Mouse (Mus musculus) embryo, embryonic 11.5 days (tissue): Measurements from ENCODE around the gene Slc38a5.

ENCODE experiments used
- DNase-seq: peaks from one replicate; pipeline ENCODE4 v3.0.0-alpha.2; 2012; ENCODE audit warnings: low read depth, low spot score

Slc38a5 gene

GRCm38 (mm10) chrX:8271083-8271820 is at the start of gene Slc38a5:
TSS of gene Slc38a5 (plus strand) at chrX:8271133.
- no peak for DNase-seq

GRCm38 (mm10) chrX:8222296-8222677 is 48.6 kb upstream of the Slc38a5 start:
- DNase-seq = no peak

GRCm38 (mm10) chrX:8222678-8223421 is 48.1 kb upstream of the Slc38a5 start:
- DNase-seq = no peak

GRCm38 (mm10) chrX:8223473-8223872 is 47.5 kb upstream of the Slc38a5 start:
- no peak for DNase-seq

- DNase-seq = no peak
Observed at GRCm38 (mm10) chrX:8230272-8230671, 40.7 kb upstream of the Slc38a5 start.

GRCm38 (mm10) chrX:8233602-8234001 is 37.3 kb upstream of the Slc38a5 start:
- DNase-seq = no peak

GRCm38 (mm10) chrX:8236704-8237103 is 34.2 kb upstream of the Slc38a5 start:
- no peak for DNase-seq

- DNase-seq = no peak
Observed at GRCm38 (mm10) chrX:8238804-8239395, 32.0 kb upstream of the Slc38a5 start.

GRCm38 (mm10) chrX:8247680-8248079 is 23.3 kb upstream of the Slc38a5 start:
- no peak for DNase-seq

- DNase-seq = no peak
Observed at GRCm38 (mm10) chrX:8248542-8249120, 22.3 kb upstream of the Slc38a5 start.

- no peak for DNase-seq
Observed at GRCm38 (mm10) chrX:8251789-8252333, 19.1 kb upstream of the Slc38a5 start.

GRCm38 (mm10) chrX:8252334-8253285 is 18.3 kb upstream of the Slc38a5 start, which contains the start of gene Ftsj1:
TSS of gene Ftsj1 (minus strand) at chrX:8252406.
- DNase-seq = peak; percentile 79

GRCm38 (mm10) chrX:8253711-8254110 is 17.2 kb upstream of the Slc38a5 start:
- no peak for DNase-seq

GRCm38 (mm10) chrX:8255807-8256206 is 15.1 kb upstream of the Slc38a5 start:
- DNase-seq = no peak

- DNase-seq = no peak
Observed at GRCm38 (mm10) chrX:8259478-8259877, 11.5 kb upstream of the Slc38a5 start.

GRCm38 (mm10) chrX:8263156-8263804 is 7.7 kb upstream of the Slc38a5 start:
- DNase-seq = no peak

- no peak for DNase-seq
Observed at GRCm38 (mm10) chrX:8264222-8264621, 6.7 kb upstream of the Slc38a5 start.

GRCm38 (mm10) chrX:8272000-8272399 is 1.1 kb downstream of the Slc38a5 start:
- DNase-seq = no peak

- no peak for DNase-seq
Observed at GRCm38 (mm10) chrX:8274056-8274455, 3.1 kb downstream of the Slc38a5 start.

- DNase-seq = no peak
Observed at GRCm38 (mm10) chrX:8288621-8289020, 17.7 kb downstream of the Slc38a5 start.
